Mouse (Mus musculus) neural tube, embryonic 13.5 days (tissue): ENCODE data around the gene Ankrd54. TPM values are rescaled to one million over a fixed set of nuclear protein-coding genes. Genes with fewer than 3 reads are reported as not detected.
"Not testable (repeated sequence)": the region's sequence is repeated elsewhere in the genome, so short reads cannot be mapped to it uniquely, and the experiment has no call there.

Source experiments
- ATAC-seq: fragments of 200-750 bp; cut with Nextera tagmentation; 2 replicates; pipeline ENCODE4 v1.8.0; 2017; ENCODE audit warnings: low read depth, mild to moderate bottlenecking, moderate TSS enrichment, moderate library complexity
- H3K27ac ChIP-seq: fragments of 300-500 bp; sonication (generic); replicated peaks from 2 replicates; pipeline ENCODE4 v1.5.1; 2015; ENCODE audit warnings: moderate library complexity, mild to moderate bottlenecking, inconsistent platforms
- H3K27me3 ChIP-seq: fragments of 300-500 bp; sonication (generic); 2 replicates; pipeline ENCODE4 v1.6.1; 2015; ENCODE audit warnings: mild to moderate bottlenecking, inconsistent platforms
- H3K36me3 ChIP-seq: fragments of 300-500 bp; sonication (generic); 2 replicates; pipeline ENCODE4 v1.6.1; 2015; ENCODE audit warnings: mild to moderate bottlenecking, inconsistent platforms
- H3K4me1 ChIP-seq: fragments of 300-500 bp; sonication (generic); replicated peaks from 2 replicates; pipeline ENCODE4 v1.6.1; 2015; ENCODE audit warnings: inconsistent platforms
- H3K4me2 ChIP-seq: fragments of 300-500 bp; sonication (generic); 2 replicates; pipeline ENCODE4 v1.6.1; 2015; ENCODE audit warnings: inconsistent platforms, mild to moderate bottlenecking, moderate library complexity
- H3K4me3 ChIP-seq: fragments of 300-500 bp; sonication (generic); 2 replicates; pipeline ENCODE4 v1.5.1; 2015; ENCODE audit warnings: mild to moderate bottlenecking, inconsistent platforms
- H3K9ac ChIP-seq: fragments of 300-500 bp; sonication (generic); 2 replicates; pipeline ENCODE4 v1.6.1; 2015; ENCODE audit warnings: moderate library complexity, mild to moderate bottlenecking, inconsistent platforms
- H3K9me3 ChIP-seq: fragments of 300-500 bp; sonication (generic); 2 replicates; pipeline ENCODE4 v1.6.1; 2016; ENCODE audit warnings: inconsistent platforms
- WGBS: fragments of 180-500 bp; shearing (Covaris S2); methylation state at CpG from one replicate; pipeline ENCODE4 v1.1.7; 2015; 5-methylcytosine and 5-hydroxymethylcytosine counted together
- polyA plus RNA-seq: library from polyadenylated mRNA; unstranded; fragments of >200 nt; fragmentation: Nextera tagmentation; extraction: Ambion mirVana; gene quantifications from 2 replicates; pipeline ENCODE4 v1.2.1, GENCODE M21; 2015

Gene Ankrd54
- polyA plus RNA-seq, 1 experiment from 2014 or later = 52.9 TPM

- H3K9ac ChIP-seq = peak overlapping the region; percentile 54
- H3K36me3 ChIP-seq = no peaks in the 10 kb centered on the region
- 0 out of 2 replicates have a peak, but pooled peaks cover 3% of the 10 kb centered on the region for H3K27me3 ChIP-seq
- H3K27ac ChIP-seq = no peak overlapping the region
- peaks cover 54% of the 10 kb centered on the region for H3K4me1 ChIP-seq
- peak overlapping the region; percentile 48 for H3K4me2 ChIP-seq
- no peak for ATAC-seq
- 12% methylated on average over 15 of the region's 18 CpGs for WGBS
- H3K9me3 ChIP-seq = no peaks in the 10 kb centered on the region
- peak overlapping the region; percentile 14 for H3K4me3 ChIP-seq
These were observed 36.9 kb downstream of the Ankrd54 start for GRCm38 (mm10) chr15:79025687-79026308.

GRCm38 (mm10) chr15:79023366-79023765 is 39.3 kb downstream of the Ankrd54 start:
- no peaks in the 10 kb centered on the region for H3K36me3 ChIP-seq
- H3K4me2 ChIP-seq = no peak overlapping the region
- H3K9me3 ChIP-seq = no peaks in the 10 kb centered on the region
- no peak overlapping the region for H3K9ac ChIP-seq
- WGBS = 31% methylated on average over 1 of the region's 1 CpGs
- no peak overlapping the region for H3K4me3 ChIP-seq
- no peak for ATAC-seq
- 0 out of 2 replicates have a peak, but pooled peaks cover 3% of the 10 kb centered on the region for H3K27me3 ChIP-seq
- H3K4me1 ChIP-seq = peaks cover 35% of the 10 kb centered on the region
- H3K27ac ChIP-seq = no peak overlapping the region

- H3K27ac ChIP-seq = no peak overlapping the region
- ATAC-seq = no peak
- no peaks in the 10 kb centered on the region for H3K9me3 ChIP-seq
- peaks cover 32% of the 10 kb centered on the region for H3K4me1 ChIP-seq
- H3K9ac ChIP-seq = no peak overlapping the region; the same call in 1 of the 2 replicates
- H3K36me3 ChIP-seq = no peaks in the 10 kb centered on the region
- 0 out of 2 replicates have a peak, but pooled peaks cover 3% of the 10 kb centered on the region for H3K27me3 ChIP-seq
- WGBS = 60% methylated on average over 10 of the region's 10 CpGs
- no peak overlapping the region for H3K4me2 ChIP-seq
- no peak overlapping the region for H3K4me3 ChIP-seq
These were observed 39.9 kb downstream of the Ankrd54 start for GRCm38 (mm10) chr15:79022671-79023230.

GRCm38 (mm10) chr15:79018886-79019285 is 43.8 kb downstream of the Ankrd54 start:
- WGBS = 54% methylated on average over 3 of the region's 3 CpGs
- H3K27ac ChIP-seq = no peak overlapping the region

GRCm38 (mm10) chr15:79018191-79018590 is 44.5 kb downstream of the Ankrd54 start:
- Histone ChIP-seq H3K27me3 (no peaks in the 10 kb centered on the region), H3K4me1 (peaks cover 15% of the 10 kb centered on the region), H3K36me3 (no peaks in the 10 kb centered on the region), H3K9me3 (no peaks in the 10 kb centered on the region), H3K9ac (no peak overlapping the region), H3K4me2 (no peak overlapping the region), H3K27ac (no peak overlapping the region), H3K4me3 (no peak overlapping the region)
- 0 out of 2 replicates have a peak, but pooled peaks have one; percentile 23 for ATAC-seq
- 29% methylated on average over 4 of the region's 4 CpGs for WGBS

More at GRCm38 (mm10) chr15:79018886-79019285, 43.8 kb downstream of the Ankrd54 start:
- no peak overlapping the region for H3K4me2 ChIP-seq
- no peak for ATAC-seq
- 0 out of 2 replicates have a peak, but pooled peaks cover 3% of the 10 kb centered on the region for H3K27me3 ChIP-seq
- no peaks in the 10 kb centered on the region for H3K9me3 ChIP-seq
- peaks cover 8% of the 10 kb centered on the region for H3K4me1 ChIP-seq
- no peak overlapping the region for H3K9ac ChIP-seq
- H3K4me3 ChIP-seq = no peak overlapping the region
- no peaks in the 10 kb centered on the region for H3K36me3 ChIP-seq

GRCm38 (mm10) chr15:79013382-79013781 is 49.3 kb downstream of the Ankrd54 start:
- 0 out of 2 replicates have a peak, but pooled peaks have one; percentile 25 for ATAC-seq
- WGBS = 45% methylated on average over 7 of the region's 7 CpGs
- H3K9ac ChIP-seq = no peak overlapping the region
- H3K9me3 ChIP-seq = no peaks in the 10 kb centered on the region
- H3K27ac ChIP-seq = peak overlapping the region; percentile 46
- H3K4me2 ChIP-seq = no peak overlapping the region
- H3K36me3 ChIP-seq = 0 out of 2 replicates have a peak, but pooled peaks cover 2% of the 10 kb centered on the region
- peaks cover 32% of the 10 kb centered on the region for H3K4me1 ChIP-seq
- H3K4me3 ChIP-seq = no peak overlapping the region
- no peaks in the 10 kb centered on the region for H3K27me3 ChIP-seq

- WGBS = 25% methylated on average over 10 of the region's 10 CpGs
- H3K36me3 ChIP-seq = peaks cover 9% of the 10 kb centered on the region
- H3K27ac ChIP-seq = peak overlapping the region; percentile 42
- no peak overlapping the region for H3K4me2 ChIP-seq
- ATAC-seq = no peak
- no peaks in the 10 kb centered on the region for H3K27me3 ChIP-seq
- peaks cover 32% of the 10 kb centered on the region for H3K4me1 ChIP-seq
- H3K9ac ChIP-seq = peak overlapping the region; percentile 26; the same call in 1 of the 2 replicates
- no peaks in the 10 kb centered on the region for H3K9me3 ChIP-seq
- H3K4me3 ChIP-seq = no peak overlapping the region
These were observed 51.1 kb downstream of the Ankrd54 start for GRCm38 (mm10) chr15:79011550-79011949.

GRCm38 (mm10) chr15:79009734-79010133 is 53.0 kb downstream of the Ankrd54 start:
- Histone ChIP-seq H3K4me1 (peaks cover 32% of the 10 kb centered on the region), H3K4me3 (no peak overlapping the region), H3K9ac (no peak overlapping the region), H3K27ac (peak overlapping the region; percentile 2; the same call in 1 of the 2 replicates), H3K36me3 (peaks cover 26% of the 10 kb centered on the region), H3K27me3 (no peaks in the 10 kb centered on the region), H3K4me2 (no peak overlapping the region), H3K9me3 (no peaks in the 10 kb centered on the region)
- ATAC-seq = no peak
- 58% methylated on average over 5 of the region's 5 CpGs for WGBS

- not testable (repeated sequence) for H3K27ac ChIP-seq, H3K9ac ChIP-seq, H3K4me3 ChIP-seq, H3K27me3 ChIP-seq, ATAC-seq, H3K4me2 ChIP-seq, H3K9me3 ChIP-seq
- H3K4me1 ChIP-seq = peaks cover 20% of the 10 kb centered on the region
- peaks cover 45% of the 10 kb centered on the region for H3K36me3 ChIP-seq
- 91% methylated on average over 6 of the region's 6 CpGs for WGBS
These were observed 54.9 kb downstream of the Ankrd54 start for GRCm38 (mm10) chr15:79007836-79008235.

GRCm38 (mm10) chr15:79007059-79007458 is 55.6 kb downstream of the Ankrd54 start:
- 89% methylated on average over 5 of the region's 5 CpGs for WGBS
- no peak for ATAC-seq
- H3K4me2 ChIP-seq = no peak overlapping the region
- no peak overlapping the region for H3K27ac ChIP-seq
- no peaks in the 10 kb centered on the region for H3K9me3 ChIP-seq
- no peak overlapping the region for H3K4me3 ChIP-seq
- no peak overlapping the region for H3K9ac ChIP-seq
- peaks cover 18% of the 10 kb centered on the region for H3K4me1 ChIP-seq
- peaks cover 53% of the 10 kb centered on the region for H3K36me3 ChIP-seq
- no peaks in the 10 kb centered on the region for H3K27me3 ChIP-seq

- no peak for ATAC-seq
- H3K9me3 ChIP-seq = no peaks in the 10 kb centered on the region
- peaks cover 14% of the 10 kb centered on the region for H3K4me1 ChIP-seq
- no peak overlapping the region for H3K27ac ChIP-seq
- no peaks in the 10 kb centered on the region for H3K27me3 ChIP-seq
- 67% methylated on average over 3 of the region's 3 CpGs for WGBS
- H3K9ac ChIP-seq = no peak overlapping the region
- peaks cover 57% of the 10 kb centered on the region for H3K36me3 ChIP-seq
- H3K4me2 ChIP-seq = no peak overlapping the region
- H3K4me3 ChIP-seq = no peak overlapping the region
These were observed 56.1 kb downstream of the Ankrd54 start for GRCm38 (mm10) chr15:79006638-79007037.

- H3K27me3 ChIP-seq = no peaks in the 10 kb centered on the region
- H3K9ac ChIP-seq = no peak overlapping the region
- H3K36me3 ChIP-seq = peaks cover 68% of the 10 kb centered on the region
- peaks cover 8% of the 10 kb centered on the region; the same call in 1 of the 2 replicates for H3K4me1 ChIP-seq
- whole genome bisulfite sequencing = 80% methylated on average over 9 of the region's 9 CpGs
- no peak for ATAC-seq
- H3K4me3 ChIP-seq = no peak overlapping the region
- H3K4me2 ChIP-seq = no peak overlapping the region
- H3K9me3 ChIP-seq = no peaks in the 10 kb centered on the region
- H3K27ac ChIP-seq = no peak overlapping the region
These were observed 57.1 kb downstream of the Ankrd54 start for GRCm38 (mm10) chr15:79005581-79005980.
